Mouse (Mus musculus) erythroblast, adult 5-6 weeks (primary cell): ENCODE data around the gene Gm32717. TPM values are rescaled to one million over a fixed set of nuclear protein-coding genes. Genes with fewer than 3 reads are reported as not detected.
"Not testable (repeated sequence)": the region's sequence is repeated elsewhere in the genome, so short reads cannot be mapped to it uniquely, and the experiment has no call there.

Source experiments
- ATAC-seq: replicated peaks from 2 replicates; pipeline ENCODE4 v1.8.0; 2016; ENCODE audit warnings: moderate number of reproducible peaks, mild to moderate bottlenecking, moderate TSS enrichment, inconsistent platforms; ENCODE audit not compliant: poor library complexity, low FRiP score, severe bottlenecking
- total RNA-seq, 2 experiments: library from RNA; stranded (forward) in 1 of 2; stranded (reverse) in 1 of 2; fragments of 150-400 nt in 1 of 2; fragments of 200-764, 138-1000 nt in 1 of 2; gene quantifications; 2 replicates each; pipeline versions ENCODE4 v1.2.3 to v1.2.4; 2015 to 2017; ENCODE audit warnings: low replicate concordance in 2 of 2

The Gm32717 gene
- total RNA-seq (2015; ENCODE audit: low replicate concordance) (not detected in 2 replicates), total RNA-seq (2017; ENCODE audit: low replicate concordance) (0.28 TPM in 1 of 2 replicates, not detected in the other)

GRCm38 (mm10) chr10:118240680-118241079 lies at the start of gene Gm32717:
TSS of gene Gm32717 (minus strand) at chr10:118240780.
- not testable (repeated sequence) for ATAC-seq

DNA sequence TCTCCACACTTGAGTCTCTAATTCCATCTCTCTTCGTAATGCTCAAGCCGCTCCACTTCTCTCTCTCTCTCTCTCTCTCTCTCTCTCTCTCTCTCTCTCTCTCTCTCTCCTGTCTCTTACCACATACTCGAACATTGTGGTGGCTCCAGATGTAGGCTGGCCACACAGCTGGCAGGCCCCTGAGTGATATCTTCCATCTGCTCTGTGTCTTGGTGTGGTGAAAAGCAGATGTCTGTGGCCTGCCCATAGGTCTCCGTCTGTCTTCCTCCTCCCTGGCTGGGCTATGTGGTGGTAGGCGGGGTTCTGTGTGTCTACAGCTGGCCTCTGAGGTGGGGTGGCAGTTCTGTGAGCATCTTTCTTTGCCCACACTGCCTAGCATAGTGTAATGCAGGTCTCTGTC lies 42.4 kb upstream of the Gm32717 start:
- ATAC-seq: not testable (repeated sequence)

DNA sequence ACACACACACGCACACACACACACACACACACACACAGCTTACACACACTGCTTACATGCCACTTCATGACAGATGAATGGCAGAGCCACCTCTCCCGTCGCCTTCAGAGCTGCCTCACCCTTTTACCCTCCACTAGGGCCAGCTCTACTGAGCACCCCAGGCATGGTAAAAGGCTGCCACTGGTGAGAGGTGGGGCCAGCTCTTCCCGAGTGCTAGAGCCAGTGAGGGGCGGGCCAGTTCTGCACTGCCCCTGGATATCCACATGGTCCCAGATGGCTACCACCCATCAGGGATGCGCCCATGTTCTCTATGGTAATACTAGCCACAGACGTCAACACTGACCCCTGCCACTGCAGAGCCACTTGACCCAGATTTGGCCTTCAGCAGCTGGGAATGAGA lies 42.0 kb upstream of the Gm32717 start:
- ATAC-seq: not testable (repeated sequence)

GRCm38 (mm10) chr10:118278069-118278468 lies 37.5 kb upstream of the Gm32717 start:
- not testable (repeated sequence) for ATAC-seq

DNA sequence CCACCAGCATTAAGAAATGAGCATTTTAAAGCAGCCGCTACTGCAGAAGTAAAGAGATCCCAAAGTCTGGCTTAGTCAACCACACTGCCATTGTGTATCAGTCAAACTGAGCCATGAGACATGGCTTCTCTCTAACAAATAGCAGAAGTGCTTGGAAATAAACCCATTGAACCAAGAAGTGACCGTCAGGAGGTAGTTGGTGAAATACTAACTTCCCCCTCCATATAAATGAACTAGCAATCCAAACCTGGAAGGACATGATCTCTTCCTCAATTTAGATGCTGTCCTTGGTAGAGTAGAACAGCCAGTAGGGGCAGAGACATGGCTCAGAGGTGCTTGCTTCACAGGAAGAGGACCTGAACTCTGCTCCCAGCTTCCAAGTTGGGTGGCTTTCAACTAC lies 30.8 kb upstream of the Gm32717 start:
- ATAC-seq: not testable (repeated sequence)

GRCm38 (mm10) chr10:118268812-118269211 lies 28.2 kb upstream of the Gm32717 start:
- not testable (repeated sequence) for ATAC-seq

- ATAC-seq: not testable (repeated sequence)
Observed at GRCm38 (mm10) chr10:118258388-118258787, 17.8 kb upstream of the Gm32717 start, which contains the start of gene Gm32802. TSS of gene Gm32802 (plus strand) at chr10:118258688.

DNA sequence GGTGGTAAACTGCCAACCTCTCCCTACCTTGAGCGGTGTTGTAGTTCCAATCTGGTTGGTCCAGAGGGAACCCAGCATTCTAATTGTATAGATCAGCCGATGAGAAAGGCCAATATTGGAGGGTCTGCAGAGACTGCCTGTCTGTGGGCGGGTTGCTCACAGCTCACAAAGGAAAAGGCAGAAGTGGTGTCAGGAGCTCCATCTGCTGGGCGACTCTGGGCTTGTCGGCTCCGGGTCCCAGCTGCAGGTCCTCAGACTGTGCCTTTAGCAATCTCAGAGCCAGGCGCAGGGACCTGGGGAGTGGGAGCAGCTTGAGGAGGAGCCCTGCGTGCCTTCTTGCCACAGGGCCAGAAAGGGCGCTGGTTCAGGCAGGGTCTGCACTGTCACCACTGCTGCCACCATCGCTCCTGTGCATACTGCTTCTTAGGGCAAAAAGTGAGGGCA lies 10.3 kb upstream of the Gm32717 start:
- ATAC-seq: no peak

- not testable (repeated sequence) for ATAC-seq
Observed at GRCm38 (mm10) chr10:118249006-118249595, 8.5 kb upstream of the Gm32717 start.

- ATAC-seq: not testable (repeated sequence)
Observed at GRCm38 (mm10) chr10:118232607-118233006, 8.0 kb downstream of the Gm32717 start.

GRCm38 (mm10) chr10:118227629-118228028 lies 13.0 kb downstream of the Gm32717 start:
- ATAC-seq: not testable (repeated sequence)

DNA sequence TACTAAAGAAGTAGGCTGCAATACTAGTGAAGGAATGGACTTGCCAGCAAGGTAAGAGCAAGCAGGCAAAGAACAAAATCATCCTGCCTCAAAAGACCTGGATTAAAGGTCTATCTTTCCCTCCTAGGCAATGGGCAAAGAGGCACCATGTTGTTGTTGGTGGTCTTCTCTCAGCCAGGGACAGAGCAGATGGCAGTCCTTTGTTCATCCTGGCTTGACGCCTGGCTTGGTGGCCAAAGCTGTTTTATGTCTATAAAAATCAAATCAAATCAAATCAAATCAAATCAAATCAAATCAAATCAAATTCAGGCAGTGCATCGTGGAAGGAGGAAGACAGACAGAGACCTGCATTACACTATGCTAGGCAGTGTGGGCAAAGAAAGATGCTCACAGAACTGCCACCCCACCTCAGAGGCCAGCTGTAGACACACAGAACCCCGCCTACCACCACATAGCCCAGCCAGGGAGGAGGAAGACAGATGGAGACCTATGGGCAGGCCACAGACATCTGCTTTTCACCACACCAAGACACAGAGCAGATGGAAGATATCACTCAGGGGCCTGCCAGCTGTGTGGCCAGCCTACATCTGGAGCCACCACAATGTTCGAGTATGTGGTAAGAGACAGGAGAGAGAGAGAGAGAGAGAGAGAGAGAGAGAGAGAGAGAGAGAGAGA lies 24.7 kb downstream of the Gm32717 start:
- not testable (repeated sequence) for ATAC-seq

GRCm38 (mm10) chr10:118204642-118205041 lies 35.9 kb downstream of the Gm32717 start, which contains the start of gene Il22:
TSS of gene Il22 (plus strand) at chr10:118204942.
- no peak for ATAC-seq

DNA sequence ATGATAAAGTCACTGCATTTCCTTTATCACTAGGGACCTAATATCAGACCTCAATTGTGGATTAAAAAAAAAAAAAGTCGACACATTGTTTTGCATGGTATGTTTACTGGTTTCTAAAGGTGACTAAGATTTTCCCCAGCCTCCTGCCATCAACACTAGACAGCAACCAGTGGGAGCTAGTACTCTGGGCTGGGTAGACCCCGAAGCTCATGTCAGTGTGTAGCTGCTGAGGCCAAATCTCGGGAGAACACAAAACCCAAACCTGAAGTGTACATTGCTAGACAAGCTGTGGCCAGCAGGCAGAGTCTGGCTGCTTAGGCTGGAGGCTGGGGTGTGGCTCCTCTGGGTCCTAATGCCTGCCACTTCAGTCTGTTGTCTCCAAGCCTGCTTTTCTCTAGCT lies 45.4 kb downstream of the Gm32717 start:
- not testable (repeated sequence) for ATAC-seq

Other genes starting within 250 kb of the Gm32717 start
- 2.1 and 14.8 TPM in 2 replicates for gene Mdm1, start 99.0 kb downstream of the Gm32717 start, total RNA-seq (2015; ENCODE audit: low replicate concordance)
- 6.3 and 7.3 TPM in 2 replicates for gene Mdm1, start 99.0 kb downstream of the Gm32717 start, total RNA-seq (2017; ENCODE audit: low replicate concordance)
- not detected in 2 replicates for gene Il22, start 35.8 kb downstream of the Gm32717 start, total RNA-seq (2015; ENCODE audit: low replicate concordance)
- gene Il22, start 35.8 kb downstream of the Gm32717 start, total RNA-seq (2017; ENCODE audit: low replicate concordance): not detected in 2 replicates
- gene Gm32802, start 17.9 kb upstream of the Gm32717 start, total RNA-seq (2015; ENCODE audit: low replicate concordance): not detected in 2 replicates
- gene Gm32802, start 17.9 kb upstream of the Gm32717 start, total RNA-seq (2017; ENCODE audit: low replicate concordance): 0.28 TPM in 1 of 2 replicates, not detected in the other
- gene Iltifb, start 54.3 kb upstream of the Gm32717 start, total RNA-seq (2015; ENCODE audit: low replicate concordance): not detected in 2 replicates
- not detected in 2 replicates for gene Iltifb, start 54.3 kb upstream of the Gm32717 start, total RNA-seq (2017; ENCODE audit: low replicate concordance)
- gene Gm9040, start 86.2 kb upstream of the Gm32717 start, total RNA-seq (2015; ENCODE audit: low replicate concordance): not detected in 2 replicates
- gene Gm9040, start 86.2 kb upstream of the Gm32717 start, total RNA-seq (2017; ENCODE audit: low replicate concordance): 0.17 TPM in 1 of 2 replicates, not detected in the other
- not detected in 2 replicates for gene Gm9044, start 91.6 kb upstream of the Gm32717 start, total RNA-seq (2015; ENCODE audit: low replicate concordance)
- gene Gm9044, start 91.6 kb upstream of the Gm32717 start, total RNA-seq (2017; ENCODE audit: low replicate concordance): 0.17 TPM in 1 of 2 replicates, not detected in the other
- not detected in 2 replicates for gene Gm9045, start 97.1 kb upstream of the Gm32717 start, total RNA-seq (2015; ENCODE audit: low replicate concordance)
- gene Gm9045, start 97.1 kb upstream of the Gm32717 start, total RNA-seq (2017; ENCODE audit: low replicate concordance): 0.26 TPM in 1 of 2 replicates, not detected in the other
- not detected in 2 replicates for gene Gm9046, start 102.5 kb upstream of the Gm32717 start, total RNA-seq (2015; ENCODE audit: low replicate concordance)
- gene Gm9046, start 102.5 kb upstream of the Gm32717 start, total RNA-seq (2017; ENCODE audit: low replicate concordance): not detected in 2 replicates
- gene Gm9048, start 107.9 kb upstream of the Gm32717 start, total RNA-seq (2015; ENCODE audit: low replicate concordance): not detected in 2 replicates
- gene Gm9048, start 107.9 kb upstream of the Gm32717 start, total RNA-seq (2017; ENCODE audit: low replicate concordance): not detected in 2 replicates
- gene Gm9049, start 113.3 kb upstream of the Gm32717 start, total RNA-seq (2015; ENCODE audit: low replicate concordance): not detected in 2 replicates
- gene Gm9049, start 113.3 kb upstream of the Gm32717 start, total RNA-seq (2017; ENCODE audit: low replicate concordance): 0.26 TPM in 1 of 2 replicates, not detected in the other
- gene Ifng, start 200.3 kb upstream of the Gm32717 start, total RNA-seq (2015; ENCODE audit: low replicate concordance): not detected in 2 replicates
- not detected in 2 replicates for gene Ifng, start 200.3 kb upstream of the Gm32717 start, total RNA-seq (2017; ENCODE audit: low replicate concordance)